Mouse (Mus musculus): ENCODE measurements around the gene Gdf5. TPM values are rescaled to one million over a fixed set of nuclear protein-coding genes. Genes with fewer than 3 reads are reported as not detected.
A peak's percentile ranks its signal among the peaks of the same experiment; 100 is the strongest.

Gene Gdf5
- 0.12 TPM in 1 of 2 replicates, not detected in the other for polyA plus RNA-seq (2015; fragmentation: Nextera tagmentation; extraction: Ambion mirVana)

DNA sequence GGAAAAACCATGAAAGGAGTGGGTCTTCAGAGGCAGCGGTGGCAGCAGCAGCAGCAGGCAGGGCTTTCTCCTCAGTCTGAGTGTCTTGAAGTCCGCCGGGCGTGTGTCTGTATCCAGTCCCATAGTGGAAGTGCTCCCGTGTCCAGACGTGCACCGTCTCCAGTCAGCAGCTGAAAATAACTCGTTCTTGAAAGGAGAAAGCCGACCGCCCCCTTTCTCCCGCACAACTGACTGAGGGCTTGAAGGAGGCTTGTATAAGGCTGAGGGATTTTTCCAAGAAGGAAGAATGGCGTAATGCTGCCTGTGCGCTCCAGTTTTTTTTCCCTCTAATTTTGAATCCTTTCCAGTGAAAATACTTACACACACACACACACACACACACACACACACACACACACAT is at the start of gene Gdf5:
Gene Gdf5, minus strand, starts transcription at position 244 of the 400 bp plus-strand sequence.
- Histone ChIP-seq H3K9ac (no peak within 1 kb of the TSS), H3K27ac (no peak within 1 kb of the TSS), H3K9me3 (replicated peaks) (no peaks in the 10 kb centered on the region), H3K4me3 (replicated peaks) (no peak within 1 kb of the TSS), H3K4me2 (no peak within 1 kb of the TSS), H3K4me1 (replicated peaks) (peaks cover 24% of the 10 kb centered on the region), H3K27me3 (0 out of 2 replicates have a peak, but pooled peaks cover 3% of the 10 kb centered on the region), H3K36me3 (no peaks in the 10 kb centered on the region)
- WGBS (ENCODE audit: insufficient replicate concordance) = 74% methylated on average over 13 of the region's 13 CpGs
- ATAC-seq (ENCODE audit: low read depth) (no peak), DNase-seq (no peak)

- peak; percentile 37 for ATAC-seq (ENCODE audit: low read depth)
- H3K27ac ChIP-seq = peak overlapping the region; percentile 94
These were observed 46.7 kb upstream of the Gdf5 start for GRCm38 (mm10) chr2:155991863-155992321.

GRCm38 (mm10) chr2:155991151-155991550 is 46.0 kb upstream of the Gdf5 start:
- Histone ChIP-seq H3K36me3 (peaks cover 92% of the 10 kb centered on the region), H3K4me1 (replicated peaks) (peaks cover 86% of the 10 kb centered on the region), H3K9ac (peak overlapping the region; percentile 73), H3K4me2 (peak overlapping the region; percentile 74), H3K4me3 (replicated peaks) (peak overlapping the region; percentile 63), H3K27me3 (no peaks in the 10 kb centered on the region), H3K27ac (peak overlapping the region; percentile 94), H3K9me3 (replicated peaks) (no peaks in the 10 kb centered on the region)
- 80% methylated on average over 10 of the region's 10 CpGs for WGBS (ENCODE audit: insufficient replicate concordance)
- DNase-seq (no peak), ATAC-seq (ENCODE audit: low read depth) (no peak)

More at GRCm38 (mm10) chr2:155991863-155992321, 46.7 kb upstream of the Gdf5 start:
- 75% methylated on average over 14 of the region's 14 CpGs for WGBS (ENCODE audit: insufficient replicate concordance)
- peak overlapping the region; percentile 74 for H3K4me2 ChIP-seq
- DNase-seq = peak; percentile 40
- H3K9ac ChIP-seq = peak overlapping the region; percentile 73
- H3K36me3 ChIP-seq = peaks cover 92% of the 10 kb centered on the region
- H3K4me3 ChIP-seq (replicated peaks) = peak overlapping the region; percentile 63
- no peaks in the 10 kb centered on the region for H3K27me3 ChIP-seq
- H3K4me1 ChIP-seq (replicated peaks) = peaks cover 81% of the 10 kb centered on the region
- H3K9me3 ChIP-seq (replicated peaks) = no peaks in the 10 kb centered on the region

DNA sequence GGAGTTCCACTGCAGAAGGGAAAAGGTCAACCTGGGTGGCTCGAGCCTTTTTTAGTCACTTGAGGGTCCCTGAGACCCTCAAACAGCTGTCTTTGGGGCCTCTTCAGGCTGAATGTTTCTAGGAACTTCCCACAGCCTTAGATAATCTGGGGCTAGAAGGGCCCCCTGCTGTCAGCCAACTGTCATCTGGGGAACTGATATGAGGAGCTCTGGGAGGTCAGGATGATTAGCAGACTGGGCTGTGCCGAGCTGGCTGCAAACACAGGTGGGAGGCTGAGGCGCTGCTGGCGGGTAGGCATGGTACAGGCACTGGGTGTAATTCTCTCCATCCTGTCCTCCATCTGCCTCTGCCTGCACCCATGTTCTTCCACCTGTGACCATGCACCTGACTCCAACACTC is 43.9 kb upstream of the Gdf5 start:
- Histone ChIP-seq H3K27me3 (no peaks in the 10 kb centered on the region), H3K36me3 (peaks cover 92% of the 10 kb centered on the region), H3K4me3 (replicated peaks) (peak overlapping the region; percentile 63), H3K4me1 (replicated peaks) (peaks cover 85% of the 10 kb centered on the region), H3K27ac (peak overlapping the region; percentile 94), H3K9ac (peak overlapping the region; percentile 73), H3K9me3 (replicated peaks) (no peaks in the 10 kb centered on the region), H3K4me2 (peak overlapping the region; percentile 74)
- DNase-seq (peak; percentile 83), ATAC-seq (ENCODE audit: low read depth) (peak; percentile 97)
- 10% methylated on average over 4 of the region's 4 CpGs for WGBS (ENCODE audit: insufficient replicate concordance)

DNA sequence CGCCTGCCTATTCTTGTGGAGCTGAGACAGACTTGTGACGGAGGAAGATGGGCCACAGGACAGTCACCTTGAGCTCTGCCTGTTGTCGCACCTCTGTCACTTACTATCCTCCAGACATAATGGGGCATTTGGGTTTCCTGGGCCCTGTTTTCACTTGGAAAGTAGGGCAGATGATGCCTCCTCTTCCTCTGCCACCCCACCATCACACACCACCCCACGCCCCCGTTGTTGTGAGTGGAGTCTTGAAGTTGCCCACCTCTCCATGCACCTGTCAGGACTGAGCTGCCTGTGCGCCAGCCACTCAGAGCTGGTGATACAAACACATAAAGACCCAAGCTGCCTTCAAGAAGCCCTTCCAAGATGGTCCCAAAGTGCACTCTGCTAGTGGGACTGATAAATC is 42.0 kb upstream of the Gdf5 start:
- H3K9ac ChIP-seq = peak overlapping the region; percentile 9; the same call in 1 of the 2 replicates
- no peaks in the 10 kb centered on the region for H3K27me3 ChIP-seq
- peak overlapping the region; percentile 74 for H3K4me2 ChIP-seq
- ATAC-seq (ENCODE audit: low read depth) (no peak), DNase-seq (no peak)
- H3K9me3 ChIP-seq (replicated peaks) = no peaks in the 10 kb centered on the region
- H3K4me1 ChIP-seq (replicated peaks) = peaks cover 66% of the 10 kb centered on the region
- H3K27ac ChIP-seq = peak overlapping the region; percentile 94
- H3K4me3 ChIP-seq (replicated peaks) = no peak overlapping the region
- WGBS (ENCODE audit: insufficient replicate concordance) = 92% methylated on average over 6 of the region's 6 CpGs
- peaks cover 92% of the 10 kb centered on the region for H3K36me3 ChIP-seq

- Histone ChIP-seq H3K27ac (peak overlapping the region; percentile 94), H3K36me3 (peaks cover 91% of the 10 kb centered on the region), H3K4me3 (replicated peaks) (no peak overlapping the region), H3K4me1 (replicated peaks) (peaks cover 52% of the 10 kb centered on the region), H3K9ac (no peak overlapping the region), H3K9me3 (replicated peaks) (no peaks in the 10 kb centered on the region), H3K4me2 (no peak overlapping the region), H3K27me3 (no peaks in the 10 kb centered on the region)
- DNase-seq (no peak), ATAC-seq (ENCODE audit: low read depth) (no peak)
- 87% methylated on average over 7 of the region's 7 CpGs for WGBS (ENCODE audit: insufficient replicate concordance)
These were observed 40.6 kb upstream of the Gdf5 start for GRCm38 (mm10) chr2:155985776-155986175.

DNA sequence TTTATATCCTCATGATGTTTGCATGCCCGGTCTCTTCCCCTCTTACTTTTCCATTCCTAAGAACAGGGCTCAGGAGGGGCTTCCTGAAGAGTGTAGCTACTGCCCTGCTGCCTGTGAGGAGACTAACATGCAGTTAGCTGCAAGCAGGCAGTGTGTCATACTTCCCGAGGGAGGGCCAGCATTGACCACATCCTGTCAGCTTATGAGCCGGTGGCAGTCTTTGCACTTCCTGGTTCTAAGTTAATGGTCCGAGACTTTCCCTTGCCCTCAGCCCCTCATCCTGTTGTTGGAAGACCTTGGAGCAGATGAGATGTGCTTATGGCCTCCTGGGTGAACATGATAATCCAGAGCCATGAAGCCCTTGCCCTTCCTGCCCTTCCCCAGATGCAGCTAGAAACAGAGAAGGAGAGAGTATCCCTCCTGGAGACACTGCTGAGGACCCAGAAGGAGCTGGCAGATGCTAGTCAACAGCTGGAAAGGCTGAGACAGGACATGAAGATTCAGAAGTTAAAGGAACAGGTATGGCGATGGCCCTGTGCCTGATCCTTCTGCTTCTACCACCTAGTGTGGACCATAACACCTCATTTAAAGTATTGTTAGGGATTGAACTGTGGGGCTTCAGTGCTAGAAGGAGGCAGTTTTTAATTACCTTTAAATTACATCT is 34.3 kb upstream of the Gdf5 start:
- Histone ChIP-seq H3K4me3 (replicated peaks) (peak overlapping the region; percentile 4; the same call in 1 of the 2 replicates), H3K27me3 (no peaks in the 10 kb centered on the region), H3K4me1 (replicated peaks) (0 out of 2 replicates have a peak, but pooled peaks cover 10% of the 10 kb centered on the region), H3K4me2 (peak overlapping the region; percentile 38), H3K27ac (peak overlapping the region; percentile 66; the same call in 1 of the 2 replicates), H3K9me3 (replicated peaks) (no peaks in the 10 kb centered on the region), H3K36me3 (peaks cover 87% of the 10 kb centered on the region), H3K9ac (no peak overlapping the region)
- 30% methylated on average over 5 of the region's 5 CpGs for WGBS (ENCODE audit: insufficient replicate concordance)
- ATAC-seq (ENCODE audit: low read depth) (peak; percentile 34; the same call in 1 of the 2 replicates), DNase-seq (no peak)

GRCm38 (mm10) chr2:155974087-155974731 is 29.0 kb upstream of the Gdf5 start:
- no peak overlapping the region for H3K9ac ChIP-seq
- H3K36me3 ChIP-seq = peaks cover 83% of the 10 kb centered on the region
- H3K9me3 ChIP-seq (replicated peaks) = no peaks in the 10 kb centered on the region
- H3K4me1 ChIP-seq (replicated peaks) = peaks cover 19% of the 10 kb centered on the region
- H3K27me3 ChIP-seq = no peaks in the 10 kb centered on the region
- no peak overlapping the region for H3K4me2 ChIP-seq
- WGBS (ENCODE audit: insufficient replicate concordance) = 80% methylated on average over 14 of the region's 14 CpGs
- DNase-seq = no peak
- no peak for ATAC-seq (ENCODE audit: low read depth)
- no peak overlapping the region for H3K27ac ChIP-seq
- no peak overlapping the region for H3K4me3 ChIP-seq (replicated peaks)

DNA sequence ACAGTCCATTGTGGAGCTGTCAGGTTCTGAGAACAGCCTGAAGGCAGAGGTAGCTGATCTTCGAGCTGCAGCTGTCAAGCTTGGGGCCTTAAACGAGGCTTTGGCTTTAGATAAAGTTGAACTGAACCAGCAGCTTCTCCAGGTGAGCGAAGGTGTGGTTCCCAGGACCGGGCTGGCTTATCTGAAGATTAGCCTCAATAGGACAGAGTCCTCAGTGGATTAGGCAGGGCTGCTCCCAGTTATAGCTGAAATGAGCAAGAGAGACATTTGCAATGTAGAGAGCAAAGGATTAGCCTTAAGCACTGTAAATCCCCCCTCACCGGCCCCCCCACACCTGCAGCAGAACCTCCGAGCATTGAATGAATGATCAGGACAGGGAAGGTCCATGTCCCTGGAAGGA is 28.2 kb upstream of the Gdf5 start:
- Histone ChIP-seq H3K9ac (peak overlapping the region; percentile 36; the same call in 1 of the 2 replicates), H3K27ac (no peak overlapping the region; the same call in 1 of the 2 replicates), H3K36me3 (peaks cover 87% of the 10 kb centered on the region), H3K4me3 (replicated peaks) (no peak overlapping the region), H3K4me1 (replicated peaks) (peaks cover 14% of the 10 kb centered on the region), H3K9me3 (replicated peaks) (no peaks in the 10 kb centered on the region), H3K27me3 (no peaks in the 10 kb centered on the region), H3K4me2 (no peak overlapping the region)
- ATAC-seq (ENCODE audit: low read depth) (peak; percentile 50), DNase-seq (no peak)
- 46% methylated on average over 6 of the region's 6 CpGs for WGBS (ENCODE audit: insufficient replicate concordance)

- Histone ChIP-seq H3K9me3 (replicated peaks) (no peaks in the 10 kb centered on the region), H3K4me2 (no peak overlapping the region), H3K9ac (no peak overlapping the region), H3K27ac (no peak overlapping the region), H3K4me1 (replicated peaks) (0 out of 2 replicates have a peak, but pooled peaks cover 2% of the 10 kb centered on the region), H3K4me3 (replicated peaks) (no peak overlapping the region), H3K36me3 (peaks cover 56% of the 10 kb centered on the region), H3K27me3 (no peaks in the 10 kb centered on the region)
- WGBS (ENCODE audit: insufficient replicate concordance) = 76% methylated on average over 1 of the region's 1 CpGs
- DNase-seq = no peak
- no peak for ATAC-seq (ENCODE audit: low read depth)
These were observed 17.8 kb upstream of the Gdf5 start for GRCm38 (mm10) chr2:155962991-155963390.

DNA sequence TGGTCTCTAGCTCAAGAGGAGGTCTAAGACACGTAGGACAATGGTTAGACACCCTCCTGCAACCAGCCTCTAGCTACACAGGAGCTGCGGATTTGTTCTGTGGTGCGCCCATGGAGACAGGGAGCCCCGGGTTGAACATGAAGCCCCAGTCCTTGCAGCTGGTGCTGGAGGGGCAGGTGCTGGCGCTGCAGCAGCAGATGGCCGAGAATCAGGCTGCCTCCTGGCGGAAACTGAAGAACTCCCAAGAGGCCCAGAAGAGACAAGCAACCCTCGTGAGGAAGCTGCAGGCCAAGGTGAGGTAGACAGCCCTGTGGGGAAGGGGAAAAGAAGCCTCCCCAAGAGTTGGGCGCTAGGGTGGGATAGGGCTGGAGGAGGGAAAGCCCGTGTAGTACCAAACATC is 16.7 kb upstream of the Gdf5 start:
- no peak overlapping the region; the same call in 1 of the 2 replicates for H3K27ac ChIP-seq
- H3K4me3 ChIP-seq (replicated peaks) = no peak overlapping the region
- H3K4me1 ChIP-seq (replicated peaks) = peaks cover 13% of the 10 kb centered on the region
- peaks cover 45% of the 10 kb centered on the region for H3K36me3 ChIP-seq
- DNase-seq (no peak), ATAC-seq (ENCODE audit: low read depth) (no peak)
- no peaks in the 10 kb centered on the region for H3K27me3 ChIP-seq
- 83% methylated on average over 10 of the region's 10 CpGs for WGBS (ENCODE audit: insufficient replicate concordance)
- H3K9ac ChIP-seq = no peak overlapping the region
- H3K9me3 ChIP-seq (replicated peaks) = no peaks in the 10 kb centered on the region
- H3K4me2 ChIP-seq = no peak overlapping the region

Data from liver, embryonic 13.5 days (tissue).